Mouse (Mus musculus) bone marrow macrophage, adult 2 months (primary cell): ENCODE results near the gene Nkain2. TPM values are rescaled to one million over a fixed set of nuclear protein-coding genes. Genes with fewer than 3 reads are reported as not detected.

Experiments
- H3K27ac ChIP-seq: 2 replicates; pipeline ENCODE4 v1.5.1; 2012; ENCODE audit warnings: low read depth, low read length; ENCODE audit not compliant: insufficient read depth
- H3K4me1 ChIP-seq: 2 replicates; pipeline ENCODE4 v1.6.1; 2012; ENCODE audit warnings: low read length; ENCODE audit not compliant: control insufficient read depth, insufficient read depth
- H3K4me3 ChIP-seq: 2 replicates; pipeline ENCODE4 v1.5.1; 2012; ENCODE audit warnings: mild to moderate bottlenecking, low read length, moderate library complexity; ENCODE audit not compliant: insufficient read depth
- CTCF ChIP-seq: IDR thresholded peaks from 2 replicates; pipeline ENCODE4 v1.5.1; 2012; ENCODE audit warnings: low read depth, mild to moderate bottlenecking, low read length, moderate library complexity
- POLR2A ChIP-seq: IDR thresholded peaks from 2 replicates; pipeline ENCODE4 v1.6.1; 2012; ENCODE audit warnings: mild to moderate bottlenecking, low read depth, low read length, borderline replicate concordance
- polyA plus RNA-seq: library from polyadenylated mRNA; stranded (reverse); fragments of >200 nt; gene quantifications from 2 replicates; pipeline ENCODE4 v1.2.4, GENCODE M21; 2012; ENCODE audit not compliant: missing spikeins, insufficient read depth, insufficient read length

The Nkain2 gene
- polyA plus RNA-seq: not detected in 2 replicates

DNA sequence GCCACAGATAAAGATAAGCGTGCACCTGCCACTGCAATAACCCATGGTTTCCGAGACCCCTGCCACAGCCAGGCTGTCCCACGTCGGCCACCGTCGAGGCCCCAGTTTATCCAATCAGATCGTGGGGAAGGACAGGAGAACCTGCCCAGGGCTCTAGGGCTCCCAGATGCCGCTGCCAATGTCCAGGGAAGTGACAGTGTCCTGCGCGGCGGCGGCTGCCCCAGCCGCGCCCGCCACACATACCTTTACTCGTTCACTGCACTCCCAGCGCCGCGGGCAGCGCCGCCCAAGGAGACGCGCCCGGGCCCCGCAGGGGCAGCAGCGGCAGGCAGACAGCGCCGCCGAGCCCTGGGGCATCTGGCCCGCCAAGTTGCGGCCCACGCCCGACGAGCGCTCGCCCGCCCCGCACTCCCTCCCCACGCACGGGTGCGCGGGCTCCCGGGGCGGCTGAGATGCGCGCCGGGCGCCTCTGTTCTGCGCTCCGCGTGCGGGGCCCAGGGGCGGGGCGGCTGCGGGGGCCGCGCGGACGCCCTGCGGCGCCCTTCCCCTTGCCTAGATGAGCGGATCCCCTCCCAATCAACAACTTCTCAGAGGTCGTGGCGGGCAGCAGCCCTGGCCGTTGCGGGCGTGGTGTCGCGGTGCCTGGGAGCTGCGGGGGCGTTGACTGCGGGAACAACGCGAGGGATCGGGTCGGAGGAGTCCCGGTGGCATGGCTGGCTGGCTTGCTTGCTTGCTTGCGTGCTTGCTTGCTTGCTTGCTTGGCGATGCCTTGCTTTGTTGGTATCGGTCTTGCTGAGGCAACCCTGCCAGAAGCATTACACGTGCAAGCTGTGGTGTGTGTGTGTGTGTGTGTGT is at the start of gene Nkain2:
Gene Nkain2, minus strand, starts transcription at position 811 of the 855 bp plus-strand sequence.
- Histone ChIP-seq H3K27ac (no peak within 1 kb of the TSS), H3K4me3 (no peak within 1 kb of the TSS), H3K4me1 (no peaks in the 10 kb centered on the region)
- TF ChIP-seq CTCF (no peak), POLR2A (no peak)

DNA sequence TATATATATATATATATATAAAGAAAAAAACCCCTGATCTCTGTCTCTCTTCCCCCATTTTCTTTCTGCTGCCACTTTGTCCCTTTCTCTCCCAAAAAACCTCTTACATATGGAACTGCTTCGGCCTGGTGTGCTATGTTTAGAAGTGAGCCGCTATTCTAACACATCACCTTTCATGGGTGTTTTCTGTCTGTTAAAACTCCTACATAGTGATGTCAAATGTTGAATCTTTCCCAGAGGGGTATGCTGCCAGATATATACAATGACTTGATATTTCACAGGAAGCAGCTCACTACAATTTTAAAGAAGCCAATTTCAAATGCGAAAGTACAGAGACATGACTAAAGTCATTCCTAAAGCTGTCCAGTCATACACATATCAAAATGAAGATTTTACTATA is 49.6 kb upstream of the Nkain2 start:
- no peak overlapping the region for H3K27ac ChIP-seq
- TF ChIP-seq CTCF: no peak
- no peak for TF ChIP-seq POLR2A
- no peaks in the 10 kb centered on the region for H3K4me1 ChIP-seq
- no peak overlapping the region for H3K4me3 ChIP-seq

DNA sequence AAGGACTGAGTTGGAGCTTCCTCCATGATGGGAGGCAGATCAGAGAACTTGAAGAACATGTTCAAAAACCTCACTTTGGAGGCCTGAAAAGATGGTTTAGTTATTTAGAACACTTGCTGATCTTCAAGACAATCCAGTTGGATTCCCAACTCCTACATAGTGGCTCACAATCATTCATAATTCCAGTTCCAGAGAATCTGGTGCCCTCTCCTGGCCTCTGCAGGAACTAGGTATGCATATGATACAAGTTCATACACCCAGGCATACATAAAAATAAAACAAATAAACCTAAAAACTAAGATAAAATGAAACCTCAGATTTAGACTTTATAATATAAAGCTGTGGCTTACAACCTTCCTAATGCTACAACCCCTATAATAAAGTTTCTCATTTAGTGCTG is 4.8 kb upstream of the Nkain2 start:
- H3K27ac ChIP-seq: no peak overlapping the region
- H3K4me1 ChIP-seq: no peaks in the 10 kb centered on the region
- no peak overlapping the region for H3K4me3 ChIP-seq
- TF ChIP-seq CTCF: no peak

DNA sequence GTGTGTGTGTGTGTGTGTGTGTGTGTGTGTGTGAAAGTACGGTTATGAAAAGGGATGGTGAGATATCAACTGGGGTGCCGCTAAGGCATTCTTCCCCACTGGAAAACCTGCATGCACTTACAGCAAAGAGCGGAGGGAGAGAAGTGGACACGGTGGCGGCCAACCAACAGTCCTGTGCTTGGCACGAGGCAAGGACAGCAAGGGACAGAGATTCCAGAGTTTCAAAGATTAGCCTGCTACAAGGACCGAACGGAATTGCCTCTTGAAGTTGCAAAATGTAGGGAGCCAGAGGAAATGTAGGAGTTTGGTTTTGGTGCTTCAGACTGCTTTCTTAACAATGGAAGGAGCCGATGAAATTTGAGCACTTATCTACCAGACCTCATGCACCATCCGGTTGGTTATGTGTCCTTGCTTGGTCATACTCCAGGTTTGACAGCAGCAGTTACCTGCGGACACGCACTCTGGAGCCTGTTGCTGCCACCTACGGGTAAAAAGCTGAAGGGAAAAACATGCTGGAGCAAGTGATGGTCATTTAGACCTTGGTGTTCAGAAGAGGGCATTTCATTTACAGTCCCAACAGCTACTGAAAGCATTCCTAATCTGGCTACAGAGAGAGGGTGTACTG is 357 bp upstream of the Nkain2 start:
- TF ChIP-seq CTCF: no peak
- TF ChIP-seq POLR2A: no peak
- Histone ChIP-seq H3K4me1 (no peaks in the 10 kb centered on the region), H3K4me3 (no peak overlapping the region), H3K27ac (no peak overlapping the region)

DNA sequence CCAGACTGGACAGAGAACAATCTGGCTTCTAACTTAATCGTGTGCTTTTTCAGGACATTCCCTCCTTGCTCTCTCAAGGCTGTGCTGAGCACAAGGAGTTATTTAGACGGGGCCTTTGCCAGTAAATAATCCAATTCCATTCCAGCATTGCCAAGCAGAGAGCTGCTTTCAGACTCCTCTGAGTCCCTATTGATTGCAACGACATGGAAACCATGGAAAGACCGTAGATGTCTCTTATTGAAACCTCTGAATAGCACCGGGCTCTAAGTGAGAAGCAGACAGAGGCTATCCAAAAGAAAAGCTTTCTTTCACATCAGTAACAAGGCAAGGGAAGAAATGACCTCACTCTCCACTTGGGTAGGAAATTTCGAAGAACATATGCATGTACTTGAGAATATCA is 8.3 kb downstream of the Nkain2 start:
- H3K4me1 ChIP-seq: no peaks in the 10 kb centered on the region
- H3K27ac ChIP-seq: no peak overlapping the region
- no peak overlapping the region for H3K4me3 ChIP-seq
- no peak for TF ChIP-seq CTCF
- TF ChIP-seq POLR2A: no peak

DNA sequence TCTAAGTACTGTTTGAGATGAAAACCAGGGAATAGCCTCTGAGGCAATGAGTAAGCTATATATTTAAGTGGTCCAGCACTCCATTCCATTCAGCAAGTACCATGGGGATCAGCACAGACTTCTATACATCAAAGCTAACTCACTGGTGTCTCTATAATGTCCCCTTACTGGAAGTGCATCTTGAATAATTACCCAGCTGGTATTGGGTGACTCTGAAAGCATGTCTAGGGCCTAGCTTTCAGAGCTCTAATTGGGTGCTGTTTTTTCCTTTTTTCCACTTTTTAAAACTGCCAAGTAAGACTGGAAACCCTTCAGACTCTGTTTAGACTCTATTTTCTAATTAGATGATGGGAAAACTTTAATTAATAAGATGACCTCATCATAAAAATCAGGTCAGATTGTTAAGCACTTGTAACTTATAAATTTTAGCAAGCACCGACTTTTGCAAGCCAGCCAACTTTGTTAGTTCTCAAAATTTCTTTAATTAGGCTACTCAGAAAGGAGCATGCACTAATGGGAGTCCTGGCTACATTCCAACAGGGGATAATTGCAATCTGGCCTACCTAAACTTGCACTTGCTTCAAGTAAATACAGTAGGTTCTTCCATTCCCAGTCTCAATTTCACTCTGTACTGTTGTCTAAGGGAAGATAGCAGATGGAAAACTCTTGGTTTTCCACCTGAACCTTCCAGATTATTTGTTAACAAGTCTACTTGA is 19.4 kb downstream of the Nkain2 start:
- TF ChIP-seq CTCF: no peak
- no peak for TF ChIP-seq POLR2A

DNA sequence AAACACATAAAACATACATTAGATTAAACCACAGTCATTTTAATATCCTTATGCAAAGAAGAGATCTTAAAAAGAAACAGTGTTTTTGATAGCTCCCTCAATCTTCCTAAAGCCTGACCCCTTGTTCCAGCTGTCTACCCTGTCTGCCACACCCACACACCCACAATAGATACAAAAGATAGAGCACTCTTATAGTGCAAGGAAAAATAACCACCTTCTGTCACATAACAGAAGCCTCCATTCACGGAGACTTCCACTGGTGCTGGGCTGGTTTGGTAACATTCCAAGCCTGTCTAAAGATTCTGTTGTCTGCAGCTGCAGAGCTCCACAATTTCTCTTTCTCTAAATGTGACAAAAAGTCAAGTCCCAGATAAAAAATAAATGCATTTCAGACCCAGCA is 20.7 kb downstream of the Nkain2 start:
- Histone ChIP-seq H3K4me1 (no peaks in the 10 kb centered on the region), H3K27ac (no peak overlapping the region), H3K4me3 (no peak overlapping the region)
- TF ChIP-seq CTCF (no peak), POLR2A (no peak)

More for the DNA sequence above, 19.4 kb downstream of the Nkain2 start:
- Histone ChIP-seq H3K27ac (no peak overlapping the region), H3K4me1 (no peaks in the 10 kb centered on the region), H3K4me3 (no peak overlapping the region)

DNA sequence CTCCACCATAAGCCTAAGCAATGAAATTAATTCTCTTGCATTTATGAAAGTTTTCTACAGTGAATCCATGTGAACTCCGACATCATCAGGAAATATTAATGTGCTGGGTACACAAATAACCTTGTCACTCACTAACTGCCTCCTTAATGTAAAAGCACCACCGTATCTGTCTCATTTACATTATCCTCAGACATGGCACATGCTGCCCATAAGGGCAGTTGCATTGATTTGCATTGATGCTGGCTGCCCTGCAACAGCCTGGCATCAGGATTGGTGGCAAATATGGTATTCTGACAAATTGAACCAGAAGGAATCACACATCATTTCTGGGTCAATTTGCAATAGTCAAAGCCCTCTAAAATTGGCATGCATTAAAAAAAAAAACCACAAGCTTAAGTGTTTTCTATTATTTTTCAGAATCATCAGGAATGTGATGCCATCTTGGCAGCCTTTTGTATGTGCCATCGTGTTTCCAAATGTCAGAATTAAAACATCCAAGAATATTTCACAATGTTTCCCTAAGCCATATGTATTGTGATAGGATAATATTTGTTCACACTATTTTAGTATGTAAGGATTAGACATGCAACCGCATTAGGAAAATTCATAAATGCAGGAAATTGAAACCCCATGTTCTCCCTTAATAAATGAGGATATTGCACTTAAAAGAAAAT is 74.9 kb downstream of the Nkain2 start:
- no peak overlapping the region for H3K27ac ChIP-seq
- H3K4me3 ChIP-seq: no peak overlapping the region
- TF ChIP-seq CTCF (no peak), POLR2A (no peak)
- no peaks in the 10 kb centered on the region for H3K4me1 ChIP-seq

DNA sequence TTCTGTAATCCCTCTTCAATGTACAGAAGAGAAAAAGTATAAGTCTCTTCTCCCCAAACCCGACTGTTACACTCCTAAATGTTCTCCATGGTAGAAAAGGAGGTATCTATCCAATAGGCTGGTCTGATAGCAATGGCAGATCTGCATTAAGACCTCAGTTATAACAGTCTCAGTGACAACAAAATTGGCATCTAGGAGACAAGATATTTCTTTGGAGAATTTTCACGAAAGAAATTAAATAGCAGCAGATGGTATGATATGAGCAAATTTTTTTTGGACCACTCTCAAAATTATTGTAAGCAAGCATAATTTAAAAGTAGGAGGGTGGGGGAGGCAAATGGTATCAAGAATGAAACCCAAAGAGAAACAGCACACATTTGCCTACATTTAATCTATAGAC is 94.0 kb downstream of the Nkain2 start:
- H3K4me1 ChIP-seq: no peaks in the 10 kb centered on the region

DNA sequence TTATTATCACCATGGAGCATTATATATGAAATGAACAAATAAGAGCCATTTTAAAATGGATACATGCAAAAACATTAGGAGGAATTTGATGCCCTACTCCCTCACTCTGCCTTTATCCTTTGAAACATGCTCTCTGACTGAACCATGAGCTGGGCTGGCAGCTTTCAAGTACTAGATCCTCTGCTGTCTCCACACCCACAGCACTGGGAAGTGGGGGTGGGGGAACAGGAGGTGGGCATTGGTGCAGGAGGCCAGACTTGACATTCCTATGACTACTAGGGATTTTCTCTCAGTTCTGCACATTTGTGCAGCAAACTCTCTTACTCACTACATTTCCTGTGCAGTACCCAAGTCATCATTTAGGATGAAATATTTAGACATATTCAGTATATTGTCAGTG is 99.7 kb downstream of the Nkain2 start:
- Histone ChIP-seq H3K4me3 (no peak overlapping the region), H3K27ac (no peak overlapping the region), H3K4me1 (no peaks in the 10 kb centered on the region)
- TF ChIP-seq POLR2A (no peak), CTCF (no peak)

More for the DNA sequence above, 94.0 kb downstream of the Nkain2 start:
- TF ChIP-seq CTCF: no peak
- no peak for TF ChIP-seq POLR2A
- H3K4me3 ChIP-seq: no peak overlapping the region
- no peak overlapping the region for H3K27ac ChIP-seq
